Mouse (Mus musculus): ENCODE measurements around the gene Gapvd1. TPM values are rescaled to one million over a fixed set of nuclear protein-coding genes. Genes with fewer than 3 reads are reported as not detected.
"Not testable (repeated sequence)": the region's sequence is repeated elsewhere in the genome, so short reads cannot be mapped to it uniquely, and the experiment has no call there.

Gapvd1 gene
- total RNA-seq, 1 experiment = 47.0 TPM

GRCm38 (mm10) chr2:34764801-34765200 is 9.8 kb upstream of the Gapvd1 start:
- Histone ChIP-seq H3K9me3 (ENCODE audit: control insufficient read depth, insufficient read depth, low read depth, low read length) (no peaks in the 10 kb centered on the region), H3K4me1 (ENCODE audit: control insufficient read depth in 2 of 2, insufficient read depth in 2 of 2, low read length in 2 of 2, poor library complexity in 1 of 2) (no peaks in the 10 kb centered on the region), H3K9ac (ENCODE audit: insufficient read depth, low read depth, low read length, poor library complexity, severe bottlenecking) (no peak overlapping the region), H3K36me3 (ENCODE audit: control insufficient read depth, insufficient read depth, low read length, poor library complexity, severe bottlenecking) (no peaks in the 10 kb centered on the region), H3K27ac (ENCODE audit: insufficient read depth, low read depth, low read length, poor library complexity, severe bottlenecking) (no peak overlapping the region), H3K4me3 (ENCODE audit: insufficient read depth in 1 of 2, low read depth in 1 of 2, low read length in 2 of 2, poor library complexity in 1 of 2, severe bottlenecking in 1 of 2) (no peak overlapping the region)
- in situ Hi-C loops (cut with MboI; ENCODE audit: low sequenced_read_pairs in 2 of 2, unreplicated experiment in 2 of 2) = no loop called here
- DNase-seq (ENCODE audit: low read depth, low spot score) = no peak
- TF ChIP-seq MAFK (IDR thresholded peaks at IDR 0.05; ENCODE audit: insufficient read depth, low read depth, low read length) = no peak
- TF ChIP-seq ZNF384 (IDR thresholded peaks at IDR 0.05; ENCODE audit: low read depth, low read length) = no peak
- no peak for TF ChIP-seq ZC3H11A (IDR thresholded peaks at IDR 0.05; ENCODE audit: borderline replicate concordance, low read depth, low read length)
- TF ChIP-seq CHD2 (IDR thresholded peaks at IDR 0.05; ENCODE audit: low read depth, low read length) = no peak
- TF ChIP-seq HCFC1 (IDR thresholded peaks at IDR 0.05; ENCODE audit: borderline replicate concordance, insufficient read depth, low read length) = no peak

GRCm38 (mm10) chr2:34762872-34763271 is 7.8 kb upstream of the Gapvd1 start:
- no peaks in the 10 kb centered on the region for H3K9me3 ChIP-seq (ENCODE audit: control insufficient read depth, insufficient read depth, low read depth, low read length)
- no peaks in the 10 kb centered on the region for H3K36me3 ChIP-seq (ENCODE audit: control insufficient read depth, insufficient read depth, low read length, poor library complexity, severe bottlenecking)
- no peak overlapping the region for H3K9ac ChIP-seq (ENCODE audit: insufficient read depth, low read depth, low read length, poor library complexity, severe bottlenecking)
- H3K4me1 ChIP-seq (ENCODE audit: control insufficient read depth in 2 of 2, insufficient read depth in 2 of 2, low read length in 2 of 2, poor library complexity in 1 of 2) = no peaks in the 10 kb centered on the region
- no peak for DNase-seq (ENCODE audit: low read depth, low spot score)
- no peak overlapping the region for H3K27ac ChIP-seq (ENCODE audit: insufficient read depth, low read depth, low read length, poor library complexity, severe bottlenecking)
- in situ Hi-C loops (cut with MboI; ENCODE audit: low sequenced_read_pairs in 2 of 2, unreplicated experiment in 2 of 2) = no loop called here
- H3K4me3 ChIP-seq (ENCODE audit: insufficient read depth in 1 of 2, low read depth in 1 of 2, low read length in 2 of 2, poor library complexity in 1 of 2, severe bottlenecking in 1 of 2) = no peak overlapping the region
- TF ChIP-seq MAFK (IDR thresholded peaks at IDR 0.05; ENCODE audit: insufficient read depth, low read depth, low read length) (no peak), ZNF384 (IDR thresholded peaks at IDR 0.05; ENCODE audit: low read depth, low read length) (no peak), ZC3H11A (IDR thresholded peaks at IDR 0.05; ENCODE audit: borderline replicate concordance, low read depth, low read length) (no peak), HCFC1 (IDR thresholded peaks at IDR 0.05; ENCODE audit: borderline replicate concordance, insufficient read depth, low read length) (no peak), CHD2 (IDR thresholded peaks at IDR 0.05; ENCODE audit: low read depth, low read length) (no peak)

- in situ Hi-C loops (cut with MboI; ENCODE audit: low sequenced_read_pairs in 2 of 2, unreplicated experiment in 2 of 2) = no loop called here
- H3K4me1 ChIP-seq (ENCODE audit: control insufficient read depth in 2 of 2, insufficient read depth in 2 of 2, low read length in 2 of 2, poor library complexity in 1 of 2) = no peaks in the 10 kb centered on the region
- no peak for TF ChIP-seq ZC3H11A (IDR thresholded peaks at IDR 0.05; ENCODE audit: borderline replicate concordance, low read depth, low read length)
- no peak for TF ChIP-seq ZNF384 (IDR thresholded peaks at IDR 0.05; ENCODE audit: low read depth, low read length)
- no peak for TF ChIP-seq CHD2 (IDR thresholded peaks at IDR 0.05; ENCODE audit: low read depth, low read length)
- TF ChIP-seq HCFC1 (IDR thresholded peaks at IDR 0.05; ENCODE audit: borderline replicate concordance, insufficient read depth, low read length) = no peak
- TF ChIP-seq MAFK (IDR thresholded peaks at IDR 0.05; ENCODE audit: insufficient read depth, low read depth, low read length) = no peak
Measured at GRCm38 (mm10) chr2:34762174-34762573, 7.1 kb upstream of the Gapvd1 start.

GRCm38 (mm10) chr2:34761272-34761671 is 6.2 kb upstream of the Gapvd1 start:
- H3K9ac ChIP-seq (ENCODE audit: insufficient read depth, low read depth, low read length, poor library complexity, severe bottlenecking); H3K4me3 ChIP-seq (ENCODE audit: insufficient read depth in 1 of 2, low read depth in 1 of 2, low read length in 2 of 2, poor library complexity in 1 of 2, severe bottlenecking in 1 of 2); H3K9me3 ChIP-seq (ENCODE audit: control insufficient read depth, insufficient read depth, low read depth, low read length); H3K27ac ChIP-seq (ENCODE audit: insufficient read depth, low read depth, low read length, poor library complexity, severe bottlenecking); H3K4me1 ChIP-seq (ENCODE audit: control insufficient read depth in 2 of 2, insufficient read depth in 2 of 2, low read length in 2 of 2, poor library complexity in 1 of 2); DNase-seq (ENCODE audit: low read depth, low spot score); H3K36me3 ChIP-seq (ENCODE audit: control insufficient read depth, insufficient read depth, low read length, poor library complexity, severe bottlenecking); in situ Hi-C loops (cut with MboI; ENCODE audit: low sequenced_read_pairs in 2 of 2, unreplicated experiment in 2 of 2): not testable (repeated sequence)

More at GRCm38 (mm10) chr2:34762174-34762573, 7.1 kb upstream of the Gapvd1 start:
- H3K27ac ChIP-seq (ENCODE audit: insufficient read depth, low read depth, low read length, poor library complexity, severe bottlenecking) = no peak overlapping the region
- H3K9ac ChIP-seq (ENCODE audit: insufficient read depth, low read depth, low read length, poor library complexity, severe bottlenecking) = no peak overlapping the region
- DNase-seq (ENCODE audit: low read depth, low spot score) = no peak
- no peaks in the 10 kb centered on the region for H3K36me3 ChIP-seq (ENCODE audit: control insufficient read depth, insufficient read depth, low read length, poor library complexity, severe bottlenecking)
- H3K9me3 ChIP-seq (ENCODE audit: control insufficient read depth, insufficient read depth, low read depth, low read length) = no peaks in the 10 kb centered on the region
- no peak overlapping the region for H3K4me3 ChIP-seq (ENCODE audit: insufficient read depth in 1 of 2, low read depth in 1 of 2, low read length in 2 of 2, poor library complexity in 1 of 2, severe bottlenecking in 1 of 2)

GRCm38 (mm10) chr2:34757341-34757740 is 2.3 kb upstream of the Gapvd1 start:
- H3K4me3 ChIP-seq (ENCODE audit: insufficient read depth in 1 of 2, low read depth in 1 of 2, low read length in 2 of 2, poor library complexity in 1 of 2, severe bottlenecking in 1 of 2) = no peak overlapping the region
- H3K36me3 ChIP-seq (ENCODE audit: control insufficient read depth, insufficient read depth, low read length, poor library complexity, severe bottlenecking) = no peaks in the 10 kb centered on the region
- DNase-seq (ENCODE audit: low read depth, low spot score) = no peak
- no peak overlapping the region for H3K9ac ChIP-seq (ENCODE audit: insufficient read depth, low read depth, low read length, poor library complexity, severe bottlenecking)
- 0 out of 4 replicates have a peak, but pooled peaks cover 0 to 2% of the 10 kb centered on the region in 2 experiments for H3K4me1 ChIP-seq (ENCODE audit: control insufficient read depth in 2 of 2, insufficient read depth in 2 of 2, low read length in 2 of 2, poor library complexity in 1 of 2)
- H3K27ac ChIP-seq (ENCODE audit: insufficient read depth, low read depth, low read length, poor library complexity, severe bottlenecking) = no peak overlapping the region
- in situ Hi-C loops (cut with MboI; ENCODE audit: low sequenced_read_pairs in 2 of 2, unreplicated experiment in 2 of 2) = no loop called here
- TF ChIP-seq HCFC1 (IDR thresholded peaks at IDR 0.05; ENCODE audit: borderline replicate concordance, insufficient read depth, low read length) = no peak
- TF ChIP-seq CHD2 (IDR thresholded peaks at IDR 0.05; ENCODE audit: low read depth, low read length) = no peak
- no peak for TF ChIP-seq MAFK (IDR thresholded peaks at IDR 0.05; ENCODE audit: insufficient read depth, low read depth, low read length)
- no peak for TF ChIP-seq ZNF384 (IDR thresholded peaks at IDR 0.05; ENCODE audit: low read depth, low read length)
- TF ChIP-seq ZC3H11A (IDR thresholded peaks at IDR 0.05; ENCODE audit: borderline replicate concordance, low read depth, low read length) = no peak
- no peaks in the 10 kb centered on the region for H3K9me3 ChIP-seq (ENCODE audit: control insufficient read depth, insufficient read depth, low read depth, low read length)

All from ES-E14 (cell line).